Mouse (Mus musculus) forebrain, embryonic 13.5 days (tissue): ENCODE measurements around the gene Eml1. TPM values are rescaled to one million over a fixed set of nuclear protein-coding genes. Genes with fewer than 3 reads are reported as not detected.

Experiments
- ATAC-seq: fragments of 200-750 bp; cut with Nextera tagmentation; 2 replicates; pipeline ENCODE4 v1.8.0; 2017
- H3K27ac ChIP-seq: fragments of 300-500 bp; sonication (generic); 2 replicates; pipeline ENCODE4 v1.5.1; 2015; ENCODE audit warnings: inconsistent platforms, mild to moderate bottlenecking, moderate library complexity
- H3K27me3 ChIP-seq: fragments of 300-500 bp; sonication (generic); 2 replicates; pipeline ENCODE4 v1.6.1; 2015; ENCODE audit warnings: mild to moderate bottlenecking, inconsistent platforms
- H3K36me3 ChIP-seq: fragments of 300-500 bp; sonication (generic); 2 replicates; pipeline ENCODE4 v1.6.1; 2015; ENCODE audit warnings: mild to moderate bottlenecking, inconsistent platforms; ENCODE audit not compliant: poor library complexity, severe bottlenecking
- H3K4me1 ChIP-seq: fragments of 300-500 bp; sonication (generic); 2 replicates; pipeline ENCODE4 v1.6.1; 2015; ENCODE audit warnings: inconsistent platforms
- H3K4me2 ChIP-seq: fragments of 300-500 bp; sonication (generic); 2 replicates; pipeline ENCODE4 v1.6.1; 2015; ENCODE audit warnings: inconsistent platforms, mild to moderate bottlenecking, moderate library complexity
- H3K4me3 ChIP-seq: fragments of 300-500 bp; sonication (generic); 2 replicates; pipeline ENCODE4 v1.5.1; 2015; ENCODE audit warnings: mild to moderate bottlenecking, inconsistent platforms
- H3K9ac ChIP-seq: fragments of 300-500 bp; sonication (generic); 2 replicates; pipeline ENCODE4 v1.6.1; 2015; ENCODE audit warnings: mild to moderate bottlenecking, inconsistent platforms
- H3K9me3 ChIP-seq: fragments of 300-500 bp; sonication (generic); replicated peaks from 2 replicates; pipeline ENCODE4 v1.6.1; 2016; ENCODE audit warnings: inconsistent platforms
- WGBS: fragments of 180-500 bp; shearing (Covaris S2); methylation state at CpG from one replicate; pipeline ENCODE4 v1.1.7; 2015; 5-methylcytosine and 5-hydroxymethylcytosine counted together
- polyA plus RNA-seq: library from polyadenylated mRNA; unstranded; fragments of >200 nt; fragmentation: Nextera tagmentation; extraction: Ambion mirVana; gene quantifications from 2 replicates; pipeline ENCODE4 v1.2.1, GENCODE M21; 2015

Gene Eml1
- polyA plus RNA-seq, 1 experiment from 2014 or later, result 54.5 TPM

- Histone ChIP-seq H3K27me3 (no peaks in the 10 kb centered on the region), H3K27ac (no peak overlapping the region)
- 85% methylated on average over 8 of the region's 8 CpGs for WGBS
Observed at GRCm38 (mm10) chr12:108374689-108375088, 3.9 kb downstream of the Eml1 start.

GRCm38 (mm10) chr12:108378379-108379133 is 7.8 kb downstream of the Eml1 start:
- H3K9me3 ChIP-seq, result no peaks in the 10 kb centered on the region
- no peak; the same call in 1 of the 2 replicates for ATAC-seq
- no peak overlapping the region for H3K4me2 ChIP-seq
- H3K9ac ChIP-seq, result no peak overlapping the region
- H3K27me3 ChIP-seq, result no peaks in the 10 kb centered on the region
- H3K4me1 ChIP-seq, result 0 out of 2 replicates have a peak, but pooled peaks cover 3% of the 10 kb centered on the region
- no peaks in the 10 kb centered on the region for H3K36me3 ChIP-seq
- no peak overlapping the region for H3K4me3 ChIP-seq
- peak overlapping the region; percentile 31; the same call in 1 of the 2 replicates for H3K27ac ChIP-seq
- 83% methylated on average over 13 of the region's 13 CpGs for WGBS

More at GRCm38 (mm10) chr12:108374689-108375088, 3.9 kb downstream of the Eml1 start:
- H3K4me2 ChIP-seq, result no peak overlapping the region
- no peak for ATAC-seq
- H3K4me1 ChIP-seq, result no peaks in the 10 kb centered on the region
- no peaks in the 10 kb centered on the region for H3K9me3 ChIP-seq
- no peaks in the 10 kb centered on the region for H3K36me3 ChIP-seq
- no peak overlapping the region for H3K4me3 ChIP-seq
- no peak overlapping the region for H3K9ac ChIP-seq

- H3K27me3 ChIP-seq, result no peaks in the 10 kb centered on the region; the same call in 1 of the 2 replicates
- H3K27ac ChIP-seq, result peak overlapping the region; percentile 71
- no peaks in the 10 kb centered on the region for H3K36me3 ChIP-seq
- H3K4me1 ChIP-seq, result peaks cover 24% of the 10 kb centered on the region
- no peak overlapping the region for H3K9ac ChIP-seq
- peak; percentile 84 for ATAC-seq
- peak overlapping the region; percentile 26; the same call in 1 of the 2 replicates for H3K4me2 ChIP-seq
- 32% methylated on average over 13 of the region's 13 CpGs for WGBS
- H3K4me3 ChIP-seq, result no peak overlapping the region
- no peaks in the 10 kb centered on the region for H3K9me3 ChIP-seq
Observed at GRCm38 (mm10) chr12:108386476-108387232, 15.9 kb downstream of the Eml1 start.

- WGBS, result 48% methylated on average over 3 of the region's 3 CpGs
- no peak overlapping the region for H3K9ac ChIP-seq
- H3K27ac ChIP-seq, result no peak overlapping the region
- no peak for ATAC-seq
- no peak overlapping the region for H3K4me2 ChIP-seq
- peaks cover 36% of the 10 kb centered on the region for H3K4me1 ChIP-seq
- no peaks in the 10 kb centered on the region for H3K36me3 ChIP-seq
- H3K4me3 ChIP-seq, result no peak overlapping the region
- H3K9me3 ChIP-seq, result no peaks in the 10 kb centered on the region
- H3K27me3 ChIP-seq, result no peaks in the 10 kb centered on the region; the same call in 1 of the 2 replicates
Observed at GRCm38 (mm10) chr12:108389718-108390117, 19.0 kb downstream of the Eml1 start.

GRCm38 (mm10) chr12:108392254-108393044 is 21.7 kb downstream of the Eml1 start:
- Histone ChIP-seq H3K27me3 (no peaks in the 10 kb centered on the region), H3K4me1 (peaks cover 47% of the 10 kb centered on the region), H3K9me3 (no peaks in the 10 kb centered on the region), H3K4me2 (no peak overlapping the region), H3K27ac (no peak overlapping the region), H3K4me3 (no peak overlapping the region), H3K36me3 (no peaks in the 10 kb centered on the region), H3K9ac (no peak overlapping the region)
- WGBS, result 69% methylated on average over 12 of the region's 12 CpGs
- ATAC-seq, result no peak

GRCm38 (mm10) chr12:108393082-108393481 is 22.3 kb downstream of the Eml1 start:
- no peak for ATAC-seq
- 83% methylated on average over 4 of the region's 4 CpGs for WGBS
- Histone ChIP-seq H3K27ac (no peak overlapping the region), H3K9ac (no peak overlapping the region), H3K4me1 (peaks cover 49% of the 10 kb centered on the region), H3K27me3 (no peaks in the 10 kb centered on the region), H3K36me3 (no peaks in the 10 kb centered on the region), H3K9me3 (no peaks in the 10 kb centered on the region), H3K4me3 (no peak overlapping the region), H3K4me2 (no peak overlapping the region)

- Histone ChIP-seq H3K27me3 (no peaks in the 10 kb centered on the region), H3K9me3 (no peaks in the 10 kb centered on the region), H3K4me2 (no peak overlapping the region), H3K27ac (no peak overlapping the region), H3K4me3 (no peak overlapping the region), H3K9ac (no peak overlapping the region), H3K4me1 (peaks cover 49% of the 10 kb centered on the region), H3K36me3 (no peaks in the 10 kb centered on the region)
- no peak for ATAC-seq
- 84% methylated on average over 4 of the region's 4 CpGs for WGBS
Observed at GRCm38 (mm10) chr12:108393637-108394036, 22.9 kb downstream of the Eml1 start.

- Histone ChIP-seq H3K9ac (no peak overlapping the region), H3K27me3 (no peaks in the 10 kb centered on the region), H3K4me2 (no peak overlapping the region), H3K27ac (peak overlapping the region; percentile 79), H3K9me3 (no peaks in the 10 kb centered on the region), H3K4me3 (no peak overlapping the region), H3K36me3 (no peaks in the 10 kb centered on the region), H3K4me1 (peaks cover 49% of the 10 kb centered on the region)
- 84% methylated on average over 17 of the region's 17 CpGs for WGBS
- no peak for ATAC-seq
Observed at GRCm38 (mm10) chr12:108394534-108395284, 24.0 kb downstream of the Eml1 start.

GRCm38 (mm10) chr12:108395285-108395660 is 24.5 kb downstream of the Eml1 start:
- H3K4me1 ChIP-seq, result peaks cover 49% of the 10 kb centered on the region
- no peak for ATAC-seq
- H3K4me3 ChIP-seq, result no peak overlapping the region
- WGBS, result 65% methylated on average over 6 of the region's 6 CpGs
- no peak overlapping the region for H3K9ac ChIP-seq
- H3K27me3 ChIP-seq, result no peaks in the 10 kb centered on the region
- H3K4me2 ChIP-seq, result no peak overlapping the region
- no peaks in the 10 kb centered on the region for H3K9me3 ChIP-seq
- peak overlapping the region; percentile 79 for H3K27ac ChIP-seq
- H3K36me3 ChIP-seq, result no peaks in the 10 kb centered on the region

- Histone ChIP-seq H3K4me1 (peaks cover 49% of the 10 kb centered on the region), H3K9me3 (no peaks in the 10 kb centered on the region), H3K27ac (peak overlapping the region; percentile 79), H3K36me3 (no peaks in the 10 kb centered on the region), H3K27me3 (no peaks in the 10 kb centered on the region), H3K9ac (no peak overlapping the region), H3K4me3 (no peak overlapping the region), H3K4me2 (0 out of 2 replicates have a peak overlapping the region, but pooled peaks have one; percentile 3)
- peak; percentile 97 for ATAC-seq
- WGBS, result 38% methylated on average over 11 of the region's 11 CpGs
Observed at GRCm38 (mm10) chr12:108396081-108396947, 25.6 kb downstream of the Eml1 start.
